Mouse (Mus musculus) heart, adult 2 months (tissue): Measurements from ENCODE around the gene Wdsub1. TPM values are rescaled to one million over a fixed set of nuclear protein-coding genes. Genes with fewer than 3 reads are reported as not detected.
"Not testable (repeated sequence)": the region's sequence is repeated elsewhere in the genome, so short reads cannot be mapped to it uniquely, and the experiment has no call there.

Experiments used
- DNase-seq, 2 experiments: peaks; one replicate each; pipeline ENCODE4 v3.0.0; 2021
- H3K27ac ChIP-seq: fragments of 200-600 bp; 2 replicates; pipeline ENCODE4 v1.8.1; 2022
- H3K27me3 ChIP-seq: fragments of 200-500 bp; 2 replicates; pipeline ENCODE4 v1.6.1; 2012; ENCODE audit warnings: mild to moderate bottlenecking, low read length, inconsistent platforms, mixed read lengths; ENCODE audit not compliant: control insufficient read depth, insufficient read depth
- H3K36me3 ChIP-seq: fragments of 200-500 bp; 2 replicates; pipeline ENCODE4 v1.6.1; 2012; ENCODE audit warnings: low read length, inconsistent platforms; ENCODE audit not compliant: control insufficient read depth, insufficient read depth
- H3K4me1 ChIP-seq: fragments of 200-500 bp; 2 replicates; pipeline ENCODE4 v1.6.1; 2011; ENCODE audit warnings: low read length; ENCODE audit not compliant: control insufficient read depth, insufficient read depth
- H3K4me3 ChIP-seq: fragments of 200-600 bp; 2 replicates; pipeline ENCODE4 v1.8.1; 2022
- H3K79me2 ChIP-seq: fragments of 200-500 bp; replicated peaks from 2 replicates; pipeline ENCODE4 v1.6.1; 2012; ENCODE audit warnings: mild to moderate bottlenecking, inconsistent platforms, low read length, moderate library complexity, mixed read lengths; ENCODE audit not compliant: control insufficient read depth, insufficient read depth
- H3K9ac ChIP-seq: fragments of 200-500 bp; 2 replicates; pipeline ENCODE4 v1.6.1; 2012; ENCODE audit warnings: low read depth, mild to moderate bottlenecking, control low read depth, inconsistent platforms, low read length, mixed read lengths
- CTCF ChIP-seq: fragments of 200-600 bp; IDR thresholded peaks from 2 replicates; pipeline ENCODE4 v1.8.1; 2022; ENCODE audit warnings: antibody characterized with exemption, mild to moderate bottlenecking, moderate library complexity
- EP300 ChIP-seq: fragments of 200-500 bp; IDR thresholded peaks from 2 replicates; pipeline ENCODE4 v1.6.1; 2011; ENCODE audit warnings: low read depth, low read length, control low read depth; ENCODE audit not compliant: insufficient read depth
- POLR2A ChIP-seq: fragments of 200-500 bp; IDR thresholded peaks from 2 replicates; pipeline ENCODE4 v1.6.1; 2011; ENCODE audit warnings: mild to moderate bottlenecking, low read depth, low read length, control low read depth; ENCODE audit not compliant: insufficient read depth
- WGBS: fragments of 180-500 bp; shearing (Covaris S2); methylation state at CpG from one replicate; pipeline ENCODE4 v1.1.7; 2018; 5-methylcytosine and 5-hydroxymethylcytosine counted together
- intact Hi-C: fragments of 180-260 bp; cut with DNase I; formaldehyde crosslinking; loops from one replicate; pipeline ENCODE4 v1.15.1; 2025
- polyA plus RNA-seq: library from polyadenylated mRNA; depleted of rRNA; stranded (reverse); fragments of >200 nt; gene quantifications from 2 replicates; pipeline ENCODE4 v1.2.3, GENCODE M21; 2012
- total RNA-seq, 2 experiments: library from RNA; stranded (reverse); gene quantifications; 2 replicates each; pipeline ENCODE4 v1.2.3; 2021

Wdsub1 gene
- total and polyA plus RNA-seq, 3 experiments: 21.4 to 47.7 (median 22.1) TPM

- TF ChIP-seq CTCF: peak; percentile 37
- DNase-seq: not testable (repeated sequence)
These were observed 30.5 kb downstream of the Wdsub1 start for GRCm38 (mm10) chr2:59851885-59852284.

GRCm38 (mm10) chr2:59843848-59844247 is 38.5 kb downstream of the Wdsub1 start:
- 89% methylated on average over 6 of the region's 6 CpGs for WGBS
- Histone ChIP-seq H3K4me1 (peaks cover 8% of the 10 kb centered on the region), H3K9ac (no peak overlapping the region), H3K27me3 (no peaks in the 10 kb centered on the region), H3K27ac (no peak overlapping the region), H3K36me3 (peaks cover 6% of the 10 kb centered on the region), H3K79me2 (no peaks in the 10 kb centered on the region), H3K4me3 (no peak overlapping the region)
- TF ChIP-seq EP300 (no peak), CTCF (no peak), POLR2A (no peak)
- intact Hi-C loops: loop anchor here (5.0 kb wide), 1 partner anchor 38 kb away; the partner anchor contains the start of gene Wdsub1
- DNase-seq: no peak

More at GRCm38 (mm10) chr2:59851885-59852284, 30.5 kb downstream of the Wdsub1 start:
- H3K27me3 ChIP-seq, H3K4me3 ChIP-seq, intact Hi-C loops, H3K27ac ChIP-seq, H3K9ac ChIP-seq, H3K79me2 ChIP-seq, H3K4me1 ChIP-seq, H3K36me3 ChIP-seq: not testable (repeated sequence)
- WGBS: 80% methylated on average over 5 of the region's 5 CpGs

- Histone ChIP-seq H3K36me3 (peaks cover 6% of the 10 kb centered on the region), H3K27ac (no peak overlapping the region), H3K4me3 (no peak overlapping the region), H3K79me2 (no peaks in the 10 kb centered on the region), H3K27me3 (no peaks in the 10 kb centered on the region), H3K4me1 (peaks cover 11% of the 10 kb centered on the region), H3K9ac (no peak overlapping the region)
- DNase-seq: no peak
- intact Hi-C loops: loop anchor here (5.0 kb wide), 1 partner anchor 39 kb away; the partner anchor contains the start of gene Wdsub1
- WGBS: 88% methylated on average over 21 of the region's 21 CpGs
- TF ChIP-seq POLR2A: no peak
- no peak for TF ChIP-seq EP300
- no peak for TF ChIP-seq CTCF
These were observed 39.2 kb downstream of the Wdsub1 start for GRCm38 (mm10) chr2:59843156-59843555.

- Histone ChIP-seq H3K4me1 (peaks cover 11% of the 10 kb centered on the region), H3K27me3 (no peaks in the 10 kb centered on the region), H3K27ac (peak overlapping the region; percentile 13; the same call in 1 of the 2 replicates), H3K4me3 (no peak overlapping the region), H3K9ac (no peak overlapping the region), H3K36me3 (peaks cover 6% of the 10 kb centered on the region), H3K79me2 (no peaks in the 10 kb centered on the region)
- intact Hi-C loops: loop anchor here (5.0 kb wide), 1 partner anchor 40 kb away; the partner anchor contains the start of gene Wdsub1
- WGBS: 72% methylated on average over 6 of the region's 6 CpGs
- DNase-seq: no peak
- no peak for TF ChIP-seq CTCF
- TF ChIP-seq EP300: no peak
- no peak for TF ChIP-seq POLR2A
These were observed 39.8 kb downstream of the Wdsub1 start for GRCm38 (mm10) chr2:59842556-59843008.

GRCm38 (mm10) chr2:59841944-59842343 is 40.4 kb downstream of the Wdsub1 start:
- TF ChIP-seq POLR2A: no peak
- TF ChIP-seq EP300: no peak
- no peak for TF ChIP-seq CTCF
- Histone ChIP-seq H3K36me3 (peaks cover 6% of the 10 kb centered on the region), H3K9ac (no peak overlapping the region), H3K4me1 (peaks cover 11% of the 10 kb centered on the region), H3K27ac (peak overlapping the region; percentile 49; the same call in 1 of the 2 replicates), H3K4me3 (no peak overlapping the region), H3K79me2 (no peaks in the 10 kb centered on the region), H3K27me3 (no peaks in the 10 kb centered on the region)
- no peak for DNase-seq
- WGBS: 93% methylated on average over 11 of the region's 11 CpGs
- intact Hi-C loops: loop anchor here (5.0 kb wide), 1 partner anchor 40 kb away; the partner anchor contains the start of gene Wdsub1

GRCm38 (mm10) chr2:59841189-59841939 is 41.0 kb downstream of the Wdsub1 start:
- Histone ChIP-seq H3K27me3 (no peaks in the 10 kb centered on the region), H3K4me1 (peaks cover 11% of the 10 kb centered on the region), H3K27ac (peak overlapping the region; percentile 88), H3K79me2 (no peaks in the 10 kb centered on the region), H3K4me3 (no peak overlapping the region), H3K9ac (no peak overlapping the region), H3K36me3 (peaks cover 6% of the 10 kb centered on the region)
- peak in 1 of 2 experiments; percentile 53 for DNase-seq
- intact Hi-C loops: loop anchor here (5.0 kb wide), 1 partner anchor 41 kb away; the partner anchor contains the start of gene Wdsub1
- TF ChIP-seq EP300: peak; percentile 29; the same call in 1 of the 2 replicates
- no peak for TF ChIP-seq CTCF
- 59% methylated on average over 12 of the region's 12 CpGs for WGBS
